Mouse (Mus musculus) midbrain, embryonic 15.5 days (tissue): ENCODE data around the gene Klhl33. TPM values are rescaled to one million over a fixed set of nuclear protein-coding genes. Genes with fewer than 3 reads are reported as not detected.
A peak's percentile ranks its signal among the peaks of the same experiment; 100 is the strongest.

Experiments
- ATAC-seq: fragments of 200-750 bp; cut with Nextera tagmentation; replicated peaks from 2 replicates; pipeline ENCODE4 v1.8.0; 2017; ENCODE audit warnings: moderate TSS enrichment
- H3K27ac ChIP-seq: fragments of 300-500 bp; sonication (generic); 2 replicates; pipeline ENCODE4 v1.5.1; 2015; ENCODE audit warnings: mild to moderate bottlenecking, inconsistent platforms
- H3K27me3 ChIP-seq: fragments of 300-500 bp; sonication (generic); replicated peaks from 2 replicates; pipeline ENCODE4 v1.6.1; 2015; ENCODE audit warnings: inconsistent platforms
- H3K36me3 ChIP-seq: fragments of 300-500 bp; sonication (generic); replicated peaks from 2 replicates; pipeline ENCODE4 v1.6.1; 2015; ENCODE audit warnings: inconsistent platforms
- H3K4me1 ChIP-seq: fragments of 300-500 bp; sonication (generic); 2 replicates; pipeline ENCODE4 v1.6.1; 2015; ENCODE audit warnings: inconsistent platforms
- H3K4me2 ChIP-seq: fragments of 300-500 bp; sonication (generic); 2 replicates; pipeline ENCODE4 v1.6.1; 2015; ENCODE audit warnings: inconsistent platforms, mild to moderate bottlenecking, moderate library complexity
- H3K4me3 ChIP-seq: fragments of 300-500 bp; sonication (generic); 2 replicates; pipeline ENCODE4 v1.5.1; 2015; ENCODE audit warnings: mild to moderate bottlenecking, inconsistent platforms
- H3K9ac ChIP-seq: fragments of 300-500 bp; sonication (generic); 2 replicates; pipeline ENCODE4 v1.6.1; 2015; ENCODE audit warnings: mild to moderate bottlenecking, inconsistent platforms
- H3K9me3 ChIP-seq: fragments of 300-500 bp; sonication (generic); 2 replicates; pipeline ENCODE4 v1.6.1; 2016; ENCODE audit warnings: inconsistent platforms
- WGBS: fragments of 180-500 bp; shearing (Covaris S2); methylation state at CpG from one replicate; pipeline ENCODE4 v1.1.7; 2015; ENCODE audit warnings: mixed read lengths; 5-methylcytosine and 5-hydroxymethylcytosine counted together
- polyA plus RNA-seq: library from polyadenylated mRNA; unstranded; fragments of >200 nt; fragmentation: Nextera tagmentation; extraction: Ambion mirVana; gene quantifications from 2 replicates; pipeline ENCODE4 v1.2.1, GENCODE M21; 2015

Klhl33 gene
- polyA plus RNA-seq, 1 experiment from 2014 or later: 2.1 TPM

GRCm38 (mm10) chr14:50896747-50897373, 447 bp downstream of the Klhl33 start:
- peaks cover 16% of the 10 kb centered on the region for H3K4me1 ChIP-seq
- 15% methylated on average over 23 of the region's 23 CpGs for whole genome bisulfite sequencing
- 0 out of 2 replicates have a peak, but pooled peaks cover 2% of the 10 kb centered on the region for H3K27me3 ChIP-seq
- no peaks in the 10 kb centered on the region for H3K9me3 ChIP-seq
- peak overlapping the region; percentile 92 for H3K4me2 ChIP-seq
- peak overlapping the region; percentile 58 for H3K4me3 ChIP-seq
- peak overlapping the region; percentile 69 for H3K9ac ChIP-seq
- peak; percentile 85 for ATAC-seq
- H3K36me3 ChIP-seq: no peaks in the 10 kb centered on the region
- peak overlapping the region; percentile 32 for H3K27ac ChIP-seq

- 16% methylated on average over 19 of the region's 19 CpGs for WGBS
- Histone ChIP-seq H3K27me3 (0 out of 2 replicates have a peak, but pooled peaks cover 2% of the 10 kb centered on the region), H3K9ac (peak overlapping the region; percentile 69), H3K4me2 (peak overlapping the region; percentile 92), H3K36me3 (no peaks in the 10 kb centered on the region), H3K9me3 (no peaks in the 10 kb centered on the region), H3K4me3 (peak overlapping the region; percentile 58), H3K4me1 (peaks cover 16% of the 10 kb centered on the region), H3K27ac (peak overlapping the region; percentile 32; the same call in 1 of the 2 replicates)
- ATAC-seq: peak; percentile 64
Measured at GRCm38 (mm10) chr14:50895985-50896746, 1.1 kb downstream of the Klhl33 start.

GRCm38 (mm10) chr14:50895407-50895806, 1.9 kb downstream of the Klhl33 start:
- H3K4me3 ChIP-seq: no peak overlapping the region
- H3K4me2 ChIP-seq: no peak overlapping the region
- 0 out of 2 replicates have a peak, but pooled peaks cover 2% of the 10 kb centered on the region for H3K27me3 ChIP-seq
- H3K27ac ChIP-seq: no peak overlapping the region
- H3K36me3 ChIP-seq: no peaks in the 10 kb centered on the region
- ATAC-seq: no peak
- peaks cover 16% of the 10 kb centered on the region for H3K4me1 ChIP-seq
- no peak overlapping the region for H3K9ac ChIP-seq
- H3K9me3 ChIP-seq: no peaks in the 10 kb centered on the region

DNA sequence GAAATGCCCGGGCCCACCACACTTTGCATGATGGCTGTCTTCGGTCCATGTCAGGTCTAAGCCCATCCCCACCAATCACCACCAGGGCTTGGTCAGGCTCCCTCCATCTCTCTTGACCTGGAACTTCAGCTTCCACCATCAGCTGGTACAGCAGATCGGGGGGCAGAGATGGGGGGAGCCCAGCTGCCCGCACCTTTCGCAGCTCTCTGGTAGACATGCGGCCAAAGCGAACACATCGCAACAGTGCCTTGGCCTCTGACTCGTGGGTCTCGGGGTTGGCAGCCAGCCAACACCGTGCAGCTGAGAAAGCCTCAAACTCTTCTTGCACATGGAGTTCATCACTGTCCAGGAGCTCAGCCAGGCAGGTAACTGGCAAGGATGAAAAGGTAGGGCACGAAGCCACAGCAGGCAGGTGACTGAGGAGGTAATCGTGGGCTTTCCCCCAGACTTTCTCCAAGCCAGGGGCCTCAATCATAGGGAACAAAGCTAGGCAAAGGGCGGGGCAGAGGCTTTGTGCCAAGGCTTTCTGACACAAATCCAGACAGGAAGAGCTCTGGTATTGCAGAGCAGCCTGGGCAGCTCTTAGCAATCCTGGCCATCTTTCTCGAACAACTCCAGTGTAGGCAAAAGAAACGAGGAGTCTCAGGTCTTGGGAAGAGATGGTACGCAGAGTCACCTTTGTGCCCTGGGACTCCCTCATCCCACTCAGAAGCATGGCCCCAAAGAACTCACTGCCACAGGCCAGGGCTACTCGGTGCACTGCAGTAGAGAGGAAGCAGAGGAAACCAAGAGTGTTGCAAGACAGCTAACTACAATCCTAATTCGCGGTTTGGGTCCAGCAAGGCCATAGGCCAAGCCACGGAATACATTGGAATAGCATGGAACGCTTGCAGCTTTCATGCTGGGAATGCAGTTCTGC, 4.5 kb downstream of the Klhl33 start:
- Histone ChIP-seq H3K27ac (no peak overlapping the region), H3K27me3 (0 out of 2 replicates have a peak, but pooled peaks cover 2% of the 10 kb centered on the region), H3K36me3 (no peaks in the 10 kb centered on the region), H3K9ac (no peak overlapping the region), H3K4me2 (no peak overlapping the region), H3K4me3 (no peak overlapping the region), H3K9me3 (no peaks in the 10 kb centered on the region), H3K4me1 (peaks cover 16% of the 10 kb centered on the region)
- WGBS: 85% methylated on average over 22 of the region's 22 CpGs
- ATAC-seq: no peak

DNA sequence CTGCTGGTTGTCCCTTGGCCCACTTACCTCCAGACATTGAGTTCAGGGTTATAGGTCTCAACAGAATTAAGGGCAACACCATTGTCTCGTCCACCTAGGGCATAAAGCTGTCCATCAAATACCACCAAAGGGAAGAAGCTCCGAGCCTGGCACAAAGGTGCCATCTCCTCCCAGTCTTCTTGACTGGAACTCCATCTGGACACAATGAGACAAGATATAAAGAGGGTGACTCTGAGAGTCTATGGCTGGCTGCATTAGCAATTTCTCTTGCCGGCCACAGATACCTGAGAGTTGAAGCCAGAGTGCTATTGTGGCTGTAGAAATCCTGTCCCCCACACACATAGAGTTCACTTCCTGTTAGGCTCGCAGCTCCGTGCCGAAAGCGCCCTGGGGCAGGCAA, 5.2 kb downstream of the Klhl33 start:
- H3K4me1 ChIP-seq: peaks cover 12% of the 10 kb centered on the region
- no peak overlapping the region for H3K4me2 ChIP-seq
- H3K27ac ChIP-seq: no peak overlapping the region
- no peaks in the 10 kb centered on the region for H3K9me3 ChIP-seq
- no peak for ATAC-seq
- H3K4me3 ChIP-seq: no peak overlapping the region
- H3K9ac ChIP-seq: no peak overlapping the region
- no peaks in the 10 kb centered on the region for H3K36me3 ChIP-seq
- WGBS: 87% methylated on average over 7 of the region's 7 CpGs
- 0 out of 2 replicates have a peak, but pooled peaks cover 2% of the 10 kb centered on the region for H3K27me3 ChIP-seq

DNA sequence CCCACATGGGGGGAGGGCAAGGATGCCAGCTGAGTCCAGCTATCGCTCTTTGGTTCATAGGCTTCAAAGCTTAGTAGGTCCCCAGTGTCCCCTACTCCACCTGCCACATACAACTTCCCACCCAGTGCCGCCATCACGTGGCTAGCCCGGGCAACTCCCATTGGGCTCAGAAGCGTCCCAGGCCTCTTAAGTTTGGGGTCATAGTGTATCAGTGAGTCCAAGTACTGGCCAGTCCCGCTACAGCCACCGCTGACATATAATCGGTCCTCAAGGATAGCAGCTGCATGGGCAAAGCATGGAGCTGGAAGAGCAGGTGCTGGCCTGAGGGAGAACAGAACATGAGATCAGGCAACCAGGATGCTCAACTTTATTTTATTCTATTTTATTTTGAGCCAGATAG, 5.7 kb downstream of the Klhl33 start:
- Histone ChIP-seq H3K9ac (no peak overlapping the region), H3K27me3 (0 out of 2 replicates have a peak, but pooled peaks cover 2% of the 10 kb centered on the region), H3K27ac (no peak overlapping the region), H3K4me2 (no peak overlapping the region), H3K4me3 (no peak overlapping the region), H3K4me1 (peaks cover 9% of the 10 kb centered on the region), H3K36me3 (no peaks in the 10 kb centered on the region), H3K9me3 (no peaks in the 10 kb centered on the region)
- 92% methylated on average over 8 of the region's 8 CpGs for WGBS
- ATAC-seq: no peak

GRCm38 (mm10) chr14:50876236-50876950, 20.9 kb downstream of the Klhl33 start:
- ATAC-seq: no peak
- Histone ChIP-seq H3K4me1 (no peaks in the 10 kb centered on the region), H3K27ac (no peak overlapping the region), H3K9me3 (no peaks in the 10 kb centered on the region), H3K9ac (no peak overlapping the region), H3K4me2 (no peak overlapping the region), H3K27me3 (no peaks in the 10 kb centered on the region), H3K36me3 (no peaks in the 10 kb centered on the region), H3K4me3 (no peak overlapping the region)
- WGBS: 89% methylated on average over 6 of the region's 6 CpGs

DNA sequence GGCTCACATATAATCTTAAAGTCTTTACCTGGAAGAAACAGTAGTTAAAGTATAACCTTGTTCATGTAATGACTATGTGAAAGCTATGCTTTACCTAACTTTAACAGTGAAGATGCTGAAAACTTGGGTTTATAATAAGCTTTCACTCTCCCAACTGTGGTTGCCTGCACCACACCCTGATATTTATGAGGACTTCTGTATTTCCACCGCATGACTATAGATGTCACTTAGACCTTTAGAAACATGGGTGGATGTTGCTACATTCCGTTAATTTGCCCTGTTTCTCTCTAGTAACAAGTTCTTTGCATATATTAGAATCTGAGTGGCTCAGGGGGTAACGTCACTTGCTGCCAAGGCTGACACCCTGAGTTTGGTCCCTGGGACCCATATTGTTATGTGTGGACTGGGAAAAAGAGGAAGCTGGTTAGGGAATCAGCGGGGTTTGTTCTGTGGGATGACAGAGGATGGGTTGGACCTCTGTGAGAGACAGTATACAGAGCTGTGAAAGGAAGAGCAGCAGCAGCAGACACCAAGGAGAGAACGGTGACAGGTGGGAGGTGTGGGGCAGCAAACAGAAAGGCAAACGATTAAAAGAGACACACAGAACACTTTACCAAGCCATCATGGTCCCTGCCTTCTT, 21.6 kb downstream of the Klhl33 start:
- ATAC-seq: no peak
- WGBS: 81% methylated on average over 6 of the region's 6 CpGs

GRCm38 (mm10) chr14:50875175-50875574, 22.1 kb downstream of the Klhl33 start:
- no peaks in the 10 kb centered on the region for H3K27me3 ChIP-seq
- H3K36me3 ChIP-seq: no peaks in the 10 kb centered on the region
- no peak overlapping the region for H3K4me3 ChIP-seq
- H3K4me2 ChIP-seq: no peak overlapping the region
- H3K27ac ChIP-seq: no peak overlapping the region
- H3K9me3 ChIP-seq: no peaks in the 10 kb centered on the region
- ATAC-seq: no peak
- 89% methylated on average over 3 of the region's 3 CpGs for WGBS
- peaks cover 4% of the 10 kb centered on the region; the same call in 1 of the 2 replicates for H3K4me1 ChIP-seq
- H3K9ac ChIP-seq: no peak overlapping the region

More for the DNA sequence above, 21.6 kb downstream of the Klhl33 start:
- H3K4me1 ChIP-seq: peaks cover 2% of the 10 kb centered on the region; the same call in 1 of the 2 replicates
- no peak overlapping the region for H3K4me2 ChIP-seq
- H3K4me3 ChIP-seq: no peak overlapping the region
- H3K27me3 ChIP-seq: no peaks in the 10 kb centered on the region
- no peaks in the 10 kb centered on the region for H3K36me3 ChIP-seq
- H3K9ac ChIP-seq: no peak overlapping the region
- no peak overlapping the region for H3K27ac ChIP-seq
- no peaks in the 10 kb centered on the region for H3K9me3 ChIP-seq

- Histone ChIP-seq H3K9me3 (no peaks in the 10 kb centered on the region), H3K4me1 (peaks cover 4% of the 10 kb centered on the region; the same call in 1 of the 2 replicates), H3K27ac (no peak overlapping the region), H3K4me2 (peak overlapping the region; percentile 64), H3K4me3 (no peak overlapping the region), H3K27me3 (no peaks in the 10 kb centered on the region), H3K36me3 (no peaks in the 10 kb centered on the region), H3K9ac (no peak overlapping the region)
- 91% methylated on average over 2 of the region's 2 CpGs for WGBS
- no peak for ATAC-seq
Measured at GRCm38 (mm10) chr14:50871284-50871683, 26.0 kb downstream of the Klhl33 start.

DNA sequence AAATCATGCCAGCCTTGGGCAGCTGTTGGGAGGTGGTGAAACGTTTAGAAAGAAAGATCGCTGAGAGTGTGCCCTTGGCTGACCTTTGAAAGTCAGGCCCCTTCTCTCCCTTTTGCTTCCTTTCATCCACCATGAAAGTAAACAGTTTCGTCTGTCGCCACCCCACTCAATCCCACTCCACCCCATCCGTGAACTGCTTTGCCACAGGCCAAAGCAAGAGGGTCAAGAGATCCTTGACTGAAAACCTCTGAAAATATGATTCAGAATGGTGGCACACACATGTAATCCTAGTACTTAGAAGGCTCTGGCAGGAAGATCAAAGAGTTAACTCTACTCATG, 26.5 kb downstream of the Klhl33 start:
- H3K9me3 ChIP-seq: no peaks in the 10 kb centered on the region
- peaks cover 4% of the 10 kb centered on the region; the same call in 1 of the 2 replicates for H3K4me1 ChIP-seq
- WGBS: 22% methylated on average over 5 of the region's 5 CpGs
- peak overlapping the region; percentile 47 for H3K4me3 ChIP-seq
- H3K27ac ChIP-seq: 0 out of 2 replicates have a peak overlapping the region, but pooled peaks have one; percentile 60
- peak overlapping the region; percentile 41 for H3K9ac ChIP-seq
- ATAC-seq: no peak; the same call in 1 of the 2 replicates
- no peaks in the 10 kb centered on the region for H3K36me3 ChIP-seq
- peak overlapping the region; percentile 64 for H3K4me2 ChIP-seq
- no peaks in the 10 kb centered on the region for H3K27me3 ChIP-seq
